Mouse (Mus musculus): ENCODE results near the gene Ogdh.
"Not testable (repeated sequence)": the region's sequence is repeated elsewhere in the genome, so short reads cannot be mapped to it uniquely, and the experiment has no call there.

The Ogdh gene

DNA sequence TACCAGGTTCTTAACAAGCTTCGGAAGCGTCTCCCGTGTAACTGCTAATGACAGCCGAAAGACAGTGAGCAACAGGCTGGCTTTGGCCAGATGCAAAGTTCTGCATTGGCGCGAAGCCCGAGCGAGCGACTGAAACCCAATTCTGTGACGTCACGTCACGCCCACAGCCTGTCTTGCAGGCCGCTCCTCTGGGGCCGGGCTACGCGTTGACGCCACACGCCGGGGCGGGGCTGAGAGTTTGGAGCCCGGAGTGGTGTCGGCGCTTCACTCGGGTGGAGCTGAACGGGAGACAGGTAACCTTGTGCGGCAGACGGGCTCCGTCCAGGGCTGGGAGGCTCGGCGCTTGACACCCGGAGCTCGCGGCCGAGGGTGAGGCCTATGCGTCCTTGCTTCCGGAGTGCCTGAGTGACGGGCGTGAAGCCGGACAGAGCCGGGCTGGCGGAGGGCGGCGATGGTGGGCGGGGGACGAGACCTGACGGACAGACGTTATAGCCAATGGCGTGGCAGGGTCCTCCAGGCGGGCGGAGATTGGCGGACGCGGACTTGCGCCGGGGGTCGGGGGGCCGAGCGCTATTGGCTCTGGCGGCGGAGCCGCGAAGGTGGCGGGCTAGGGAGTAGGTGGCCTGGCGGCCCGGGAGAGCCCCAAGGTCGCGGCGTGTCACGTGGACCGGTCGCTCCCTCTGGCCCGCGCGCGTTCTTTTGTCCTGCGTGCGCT lies at the start of gene Ogdh:
Ogdh (plus strand) TSS at position 233 of the 715 bp plus-strand sequence.
- DNase-seq (ENCODE audit: low spot score): peak; percentile 99

DNA sequence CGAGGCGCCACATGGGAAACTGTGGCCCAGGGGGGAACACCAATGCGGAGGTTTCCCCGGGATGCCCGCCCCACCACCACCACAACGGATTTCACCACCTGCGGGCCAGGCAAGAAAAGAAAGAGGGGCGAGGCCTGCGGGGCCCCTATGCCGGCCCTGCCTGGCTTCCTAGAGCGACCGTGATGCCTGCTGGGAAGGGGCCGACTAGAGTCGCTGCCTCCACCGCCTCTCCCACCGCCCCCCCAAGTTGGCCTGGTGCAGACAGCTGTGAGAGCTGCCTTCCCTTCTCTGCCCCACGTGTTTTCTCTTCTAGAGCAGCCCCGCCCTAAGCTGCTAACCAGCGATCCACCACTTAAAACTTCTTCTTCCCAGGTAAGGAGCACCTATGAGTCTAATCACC lies 46.7 kb upstream of the Ogdh start:
- no peak for DNase-seq (ENCODE audit: low spot score)

DNA sequence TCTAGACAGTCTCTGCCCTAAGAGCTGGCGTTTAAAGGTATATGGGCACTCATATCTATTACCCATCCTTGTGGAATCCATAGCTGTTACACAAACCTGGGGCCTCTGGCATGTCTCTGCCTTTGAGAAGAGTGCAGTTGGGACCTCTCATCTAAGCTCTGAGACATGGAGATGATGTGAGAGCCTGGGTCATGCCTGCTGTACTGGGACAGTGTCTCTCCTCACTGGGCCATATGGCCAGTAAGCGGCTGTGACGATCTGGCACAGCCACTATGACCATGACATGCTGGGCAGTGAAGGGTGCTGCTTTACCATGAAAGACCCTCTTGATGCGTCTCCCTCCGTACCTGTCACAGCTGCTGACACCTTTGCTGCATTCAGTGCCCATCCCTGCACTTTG lies 39.2 kb upstream of the Ogdh start:
- DNase-seq (ENCODE audit: low spot score): no peak

DNA sequence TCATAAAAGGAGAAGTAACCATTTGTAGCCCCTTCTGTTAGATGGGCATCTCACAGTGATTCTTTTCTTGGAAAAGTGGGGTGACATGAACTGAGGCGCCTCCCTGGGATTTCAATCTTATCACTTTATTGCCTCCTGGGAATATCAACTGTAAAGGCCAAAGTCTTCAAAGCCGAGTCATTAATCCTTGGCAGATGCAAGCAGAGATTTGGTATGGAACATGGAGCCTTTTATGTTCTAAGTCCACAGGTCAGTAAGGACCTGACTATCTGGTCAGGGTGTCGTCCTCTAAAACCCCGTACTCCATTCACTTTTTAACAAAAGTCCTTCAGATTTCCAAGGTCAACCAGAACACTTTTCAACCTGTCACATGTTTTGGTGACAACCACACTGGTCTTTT lies 38.6 kb upstream of the Ogdh start:
- DNase-seq (ENCODE audit: low spot score): no peak

DNA sequence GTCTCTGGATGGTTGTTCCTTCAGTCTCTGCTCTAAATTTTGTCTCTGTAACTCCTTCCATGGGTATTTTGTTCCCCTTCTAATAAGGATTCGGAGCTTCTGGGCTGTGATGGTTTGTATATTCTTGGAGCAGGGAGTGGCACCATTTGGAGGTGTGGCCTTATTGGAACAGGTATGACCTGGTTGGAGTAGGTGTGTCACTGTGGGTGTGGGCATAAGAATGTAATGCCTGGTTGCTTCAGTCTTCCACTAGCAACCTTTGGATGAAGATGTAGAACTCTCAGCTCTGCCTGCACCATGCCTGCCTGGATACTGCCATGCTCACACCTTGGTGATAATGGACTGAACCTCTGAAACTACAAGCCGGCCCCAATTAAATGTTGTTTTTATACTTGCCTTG lies 36.8 kb upstream of the Ogdh start:
- not testable (repeated sequence) for DNase-seq (ENCODE audit: low spot score)

DNA sequence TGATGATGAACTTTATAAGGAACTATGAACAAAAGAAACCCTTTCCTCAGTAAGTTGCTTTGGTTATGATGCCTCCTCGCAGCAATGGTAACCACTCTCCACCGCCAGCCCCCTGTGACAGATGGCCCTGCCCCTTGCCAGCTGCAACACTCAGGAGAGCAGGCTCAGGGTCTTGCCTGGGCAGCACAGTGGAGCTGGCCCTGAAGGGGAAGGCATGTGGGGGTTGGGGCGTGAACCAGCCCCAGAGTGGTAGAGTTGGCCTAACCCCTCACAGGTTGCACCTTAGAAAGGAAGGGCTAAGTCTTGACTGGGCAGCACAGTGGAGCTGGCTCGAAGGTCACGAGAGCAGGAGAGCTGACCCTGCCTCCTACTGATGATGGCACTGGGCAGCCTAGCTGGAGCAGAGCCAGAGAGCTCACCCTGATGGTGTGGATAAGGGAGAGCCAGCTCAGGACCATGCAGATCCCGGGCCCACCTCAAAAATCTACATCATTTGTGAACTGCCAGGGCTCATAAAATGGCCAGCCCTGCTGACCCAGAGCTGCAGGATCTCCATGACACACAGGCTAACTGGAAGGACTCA lies 34.9 kb upstream of the Ogdh start:
- DNase-seq (ENCODE audit: low spot score): no peak

DNA sequence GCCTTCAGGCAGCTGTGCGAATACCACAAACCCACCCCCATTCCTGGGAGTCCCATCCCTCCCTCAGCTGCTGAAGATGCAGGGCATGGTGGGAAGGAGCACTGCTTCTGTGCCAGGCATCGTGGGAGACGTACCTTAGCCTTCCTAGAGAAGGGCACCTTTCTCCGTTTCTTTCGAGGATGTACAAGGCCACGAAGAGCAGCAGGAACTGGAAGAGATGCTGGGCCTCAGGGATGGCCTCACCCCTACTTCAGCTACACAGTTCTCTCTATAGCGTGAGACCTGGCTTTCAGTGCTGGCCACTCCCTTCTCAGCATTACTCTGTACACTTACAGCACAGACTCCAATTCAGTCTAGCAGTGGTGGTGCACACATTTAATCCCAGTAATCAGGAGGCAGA lies 32.0 kb upstream of the Ogdh start:
- DNase-seq (ENCODE audit: low spot score): no peak

DNA sequence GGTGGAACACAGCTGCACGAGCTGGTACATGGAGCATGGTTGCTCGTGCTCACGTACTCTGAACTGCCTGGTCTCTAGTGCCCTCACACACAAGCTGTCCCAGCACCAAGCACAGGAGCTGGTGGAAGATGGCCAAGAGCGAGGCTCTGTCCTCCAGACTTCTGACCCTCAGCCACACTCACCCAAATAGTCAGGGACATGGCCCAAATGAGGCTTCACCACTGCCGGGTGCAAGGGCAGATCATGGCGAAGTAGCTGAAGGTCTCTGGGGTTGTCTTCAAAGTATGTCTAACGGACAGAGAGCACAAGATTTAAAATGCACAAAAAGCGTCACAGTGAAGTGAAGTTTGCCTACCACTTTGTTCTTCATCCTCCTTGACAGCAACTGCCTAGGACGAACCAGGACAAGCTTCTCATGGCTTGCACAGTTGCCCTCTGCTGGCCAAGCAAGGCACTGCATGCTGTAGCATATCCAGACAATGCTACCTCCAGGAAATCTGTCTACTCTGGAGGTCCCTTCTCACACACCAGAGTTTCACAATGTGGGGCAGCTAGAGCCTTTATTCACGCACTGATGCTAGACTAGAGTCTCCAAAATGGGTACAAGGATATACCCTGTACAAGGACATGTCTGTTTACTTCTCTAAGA lies 29.9 kb upstream of the Ogdh start:
- DNase-seq (ENCODE audit: low spot score): peak; percentile 76

DNA sequence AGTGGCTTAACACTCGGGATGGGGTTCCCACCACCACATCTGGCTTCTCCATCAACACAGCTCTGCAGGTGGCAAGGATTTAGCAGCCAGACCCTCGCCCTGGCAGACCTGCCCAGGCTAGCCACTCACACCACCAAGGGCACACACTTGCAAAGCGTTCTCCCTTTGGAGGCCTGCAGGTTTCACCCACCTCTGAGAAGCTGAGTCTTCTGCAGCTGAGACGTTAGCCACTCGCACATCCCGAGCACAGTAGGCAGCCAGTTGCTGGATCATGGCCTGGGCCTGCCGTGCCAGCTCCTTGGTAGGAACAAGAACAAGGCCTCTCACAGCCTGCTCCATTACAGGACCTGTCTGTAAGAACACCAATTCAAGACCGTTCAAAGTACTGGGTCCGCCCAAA lies 24.8 kb upstream of the Ogdh start:
- no peak for DNase-seq (ENCODE audit: low spot score)

DNA sequence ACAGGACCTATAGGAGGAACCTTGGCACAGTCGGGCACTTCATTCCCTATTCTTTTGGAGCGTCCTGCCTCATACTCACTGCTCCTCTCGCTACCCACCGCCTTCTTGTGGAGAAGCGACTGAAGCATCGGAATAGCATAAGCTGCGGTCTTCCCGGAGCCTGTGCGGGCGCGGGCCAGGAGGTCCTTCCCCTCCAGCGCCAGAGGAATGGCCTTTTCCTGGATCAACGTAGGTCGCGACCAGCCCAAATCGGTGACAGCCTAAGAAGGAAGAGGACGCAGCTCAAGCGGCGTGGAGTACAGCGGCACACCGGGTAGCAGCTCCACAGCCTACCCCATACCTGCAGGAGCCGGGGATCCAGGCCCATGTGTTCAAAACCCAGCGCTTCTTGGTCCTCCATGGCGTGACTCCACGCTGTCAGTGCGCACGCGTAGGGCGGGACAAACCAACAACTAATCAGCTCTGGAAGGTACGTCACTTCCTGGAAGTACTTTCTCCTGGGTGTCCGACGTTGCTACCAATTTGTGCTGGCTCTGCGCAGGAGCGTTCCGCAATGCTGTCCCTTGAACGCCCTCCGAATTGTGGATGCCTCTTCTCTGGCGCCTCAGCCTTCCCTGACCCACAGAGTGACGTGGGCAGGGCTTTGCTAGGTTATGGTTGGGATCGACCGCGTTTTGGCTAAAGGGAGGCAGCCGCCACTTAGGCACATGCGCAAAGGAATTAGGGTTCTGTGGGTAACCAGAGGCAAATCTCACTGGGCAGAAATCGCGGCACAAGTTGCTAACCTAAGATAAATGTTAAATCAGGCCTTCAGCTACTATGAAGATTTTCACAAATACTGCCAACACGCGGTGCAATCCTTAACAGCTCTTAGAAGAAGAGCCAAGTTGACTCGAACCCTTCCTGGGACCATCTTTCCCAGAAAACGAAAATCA lies 23.8 kb upstream of the Ogdh start, which contains the start of gene Ddx56:
Ddx56 (minus strand) TSS at position 453 of the 935 bp plus-strand sequence.
- peak; percentile 95 for DNase-seq (ENCODE audit: low spot score)

DNA sequence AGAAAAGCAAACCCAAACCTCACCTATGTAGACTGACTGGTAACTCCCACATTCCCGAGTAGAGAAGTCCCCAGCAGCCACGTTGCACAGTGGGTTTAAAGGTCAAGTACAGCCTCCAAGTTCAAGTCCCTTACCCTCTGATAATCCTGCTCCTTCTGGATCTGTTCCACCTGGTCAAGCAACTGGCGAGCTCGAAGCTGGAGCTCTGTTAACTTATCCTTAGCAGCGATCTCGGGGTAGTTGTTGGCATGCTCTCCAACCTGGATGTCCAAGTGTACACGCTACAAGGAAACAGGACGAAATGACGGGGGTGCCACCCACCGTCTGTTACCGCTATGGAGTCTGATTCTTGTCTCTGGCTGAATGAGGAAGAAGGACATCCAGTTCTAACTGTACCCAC lies 17.8 kb upstream of the Ogdh start:
- no peak for DNase-seq (ENCODE audit: low spot score)

DNA sequence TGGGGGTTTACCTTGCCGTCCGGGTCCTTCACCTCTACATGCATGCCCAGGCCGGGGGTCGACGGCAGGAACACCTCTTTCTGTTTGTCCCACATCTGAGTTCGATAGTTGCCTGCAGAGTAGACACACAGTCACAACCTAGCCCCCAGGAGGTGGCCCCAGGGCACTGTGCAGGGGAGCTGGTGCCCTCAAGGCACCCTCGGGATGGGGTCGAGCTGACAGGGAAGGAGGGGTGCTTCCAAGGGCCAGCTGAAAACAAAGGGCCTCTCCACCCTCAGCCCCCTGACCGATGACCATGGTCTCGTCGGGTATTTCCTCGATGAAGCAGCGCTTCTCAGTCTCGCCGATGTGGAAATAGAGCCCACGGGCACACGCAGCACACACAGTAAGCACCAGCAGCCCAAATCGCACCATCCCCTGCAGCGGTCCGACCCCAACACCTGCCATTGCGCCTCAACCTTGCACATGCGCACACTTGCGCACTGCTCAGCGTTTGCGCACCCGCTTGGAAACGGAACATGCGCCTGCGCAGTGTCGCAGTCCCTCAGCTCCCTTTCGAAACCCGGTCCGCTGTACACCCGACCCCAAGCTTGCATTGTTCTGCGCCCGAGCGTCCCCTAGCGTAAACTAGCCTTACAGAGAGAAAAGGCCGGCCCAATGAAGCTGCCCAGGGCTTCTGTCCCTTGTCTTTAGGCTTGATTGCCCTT lies 16.9 kb upstream of the Ogdh start, which contains the start of gene Tmed4:
Tmed4 (minus strand) TSS at position 484 of the 707 bp plus-strand sequence.
- peak; percentile 98 for DNase-seq (ENCODE audit: low spot score)

DNA sequence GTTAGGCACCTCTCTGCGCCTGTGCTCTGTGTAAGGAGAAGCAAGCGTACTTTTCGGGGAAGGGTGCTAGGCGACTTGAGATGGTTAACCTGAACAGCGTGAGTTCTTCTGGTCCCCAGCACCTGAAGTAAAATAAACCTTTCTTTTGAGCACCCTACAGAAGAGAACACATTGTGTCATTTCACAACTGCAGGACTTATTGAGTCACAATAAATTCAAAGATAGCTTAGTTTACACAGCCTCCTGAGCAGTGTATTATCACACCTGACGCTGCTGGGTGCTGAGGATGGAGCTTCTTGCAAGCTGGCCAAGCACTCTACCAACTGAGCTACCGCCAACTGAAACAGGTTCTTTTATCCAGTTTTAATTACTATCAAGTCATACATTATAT lies 16.3 kb upstream of the Ogdh start:
- no peak for DNase-seq (ENCODE audit: low spot score)

DNA sequence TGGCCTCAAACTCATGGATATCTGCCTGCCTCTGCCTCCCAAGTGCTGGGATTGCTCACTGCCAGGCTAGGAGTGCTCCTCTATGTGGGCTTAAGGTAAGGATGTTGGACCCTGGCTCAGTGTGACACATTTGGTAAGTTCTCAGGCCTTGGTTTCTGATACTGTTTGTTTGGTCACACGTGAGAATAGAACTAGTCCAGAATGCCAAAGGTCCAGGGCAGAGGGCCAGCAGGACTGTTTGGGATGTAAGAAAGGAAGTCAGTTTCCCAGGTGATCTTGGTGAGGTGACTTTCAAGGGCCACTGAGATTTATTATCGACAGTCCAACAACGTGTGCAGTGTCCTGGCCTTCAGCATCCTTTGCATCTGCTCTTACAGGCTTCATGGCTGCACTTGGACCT lies 15.0 kb upstream of the Ogdh start:
- DNase-seq (ENCODE audit: low spot score): no peak

DNA sequence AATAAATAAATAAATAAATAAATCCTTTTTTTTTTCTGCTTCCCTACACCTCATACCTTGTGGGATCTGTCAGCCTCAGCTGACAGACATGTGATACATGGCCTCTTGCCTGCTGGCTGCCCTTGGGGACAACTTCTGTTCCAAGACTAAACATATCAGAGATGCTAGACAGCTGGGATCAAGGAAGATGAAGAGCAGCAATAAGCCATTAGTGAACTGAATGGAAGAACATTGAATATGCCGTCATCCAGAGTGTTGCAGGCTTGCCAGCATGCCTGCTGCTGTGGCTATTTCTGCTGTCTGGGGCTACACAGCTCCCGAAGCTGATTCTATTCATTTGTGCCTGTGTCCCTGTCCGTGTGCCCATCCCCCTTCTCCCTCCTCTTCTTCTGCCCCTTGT lies 8.5 kb upstream of the Ogdh start:
- DNase-seq (ENCODE audit: low spot score): no peak

DNA sequence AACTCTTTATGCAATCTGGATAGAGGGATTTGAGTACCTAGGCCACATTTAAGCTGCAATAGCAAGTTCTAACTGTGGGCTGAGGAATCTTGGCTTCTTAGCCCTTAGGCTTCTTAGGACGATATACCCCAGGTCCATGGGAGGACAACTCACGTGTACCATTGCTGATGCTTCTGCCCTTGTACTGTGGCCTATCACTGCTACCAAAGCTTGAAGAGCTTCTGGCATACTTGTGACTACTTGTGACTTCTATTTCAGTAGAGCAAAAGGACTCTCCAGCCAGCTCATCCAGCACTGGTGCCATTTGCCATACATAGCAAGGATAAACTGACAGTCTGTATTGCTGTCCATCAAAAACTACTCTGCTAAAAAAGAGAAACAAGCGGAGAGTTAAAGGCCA lies 1.3 kb upstream of the Ogdh start:
- DNase-seq (ENCODE audit: low spot score): no peak

DNA sequence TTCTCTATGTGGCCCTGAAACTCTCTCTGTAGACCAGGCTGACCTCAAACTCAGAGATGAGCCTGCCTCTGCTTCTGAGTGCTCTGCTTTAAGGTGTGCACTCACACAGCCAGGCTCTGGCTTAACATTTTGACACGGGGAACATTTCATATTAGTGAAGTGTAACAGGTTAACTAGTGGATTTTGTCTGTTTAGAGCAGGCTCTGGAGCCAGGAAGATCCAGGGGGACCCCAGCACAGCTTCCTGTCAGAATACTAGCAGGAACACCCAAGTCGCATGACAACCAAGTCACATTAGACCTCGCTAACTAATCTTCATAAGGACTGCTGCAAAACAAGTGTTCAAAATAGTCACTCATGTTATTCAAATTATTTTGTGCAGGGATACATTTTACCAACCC lies 550 bp upstream of the Ogdh start:
- DNase-seq (ENCODE audit: low spot score): no peak

DNA sequence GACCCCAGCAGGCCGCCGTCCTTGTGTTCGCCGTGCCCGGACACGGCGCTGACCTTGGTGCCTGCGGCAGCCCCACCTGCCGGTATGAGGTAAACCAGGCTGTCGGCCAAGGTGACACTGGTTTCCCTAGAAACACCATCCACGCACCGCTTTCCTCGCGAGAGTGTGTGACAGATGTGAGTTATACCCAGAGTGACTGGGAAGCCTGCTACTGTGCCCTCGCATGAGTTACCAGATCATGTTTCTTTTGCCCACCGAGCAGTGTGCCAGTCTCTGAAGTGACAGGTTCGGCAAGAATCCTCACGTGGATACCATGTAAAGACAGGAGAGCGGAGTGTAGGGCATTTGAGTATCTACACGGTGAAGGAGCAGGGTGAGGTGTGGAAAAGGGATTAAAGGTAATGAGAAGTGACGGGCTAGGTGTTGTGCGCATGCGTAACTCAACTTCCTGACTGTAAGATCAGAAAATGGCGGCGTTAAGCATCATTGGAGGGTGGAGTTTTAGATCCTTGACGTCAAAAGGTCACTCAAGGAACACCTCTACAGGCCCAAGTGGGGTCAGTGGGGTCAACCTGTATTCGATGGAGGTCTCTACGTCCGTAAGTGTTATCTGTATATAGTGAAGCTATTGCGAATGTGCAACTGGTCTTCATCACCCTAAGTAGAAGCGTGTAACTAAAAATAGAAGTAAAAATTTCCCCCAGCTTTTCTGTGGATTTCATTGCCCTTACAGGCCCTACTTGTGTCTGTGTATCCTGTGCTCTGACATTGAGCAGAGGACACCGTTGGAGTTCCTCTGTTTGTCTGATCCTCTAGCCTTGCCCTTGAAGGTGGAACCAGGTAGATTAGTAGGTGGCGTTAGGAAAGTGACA lies 919 bp downstream of the Ogdh start:
- DNase-seq (ENCODE audit: low spot score): peak; percentile 78

DNA sequence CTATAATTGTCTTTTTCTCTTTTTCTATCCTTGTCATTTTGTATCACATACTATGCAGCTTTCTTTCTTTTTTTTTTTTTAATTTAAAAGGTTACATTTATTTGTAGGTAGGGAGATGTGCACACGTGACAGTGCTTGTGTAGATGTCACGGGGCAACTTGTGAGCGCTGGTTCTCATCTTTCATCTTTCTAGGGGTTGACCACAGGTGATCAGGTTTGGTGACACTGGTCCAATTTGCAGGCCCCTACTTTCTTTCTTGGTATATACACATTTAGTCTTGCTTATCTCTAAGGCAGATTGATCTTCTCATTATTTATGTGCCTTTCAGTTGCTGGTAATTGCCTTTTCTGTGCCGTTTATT lies 1.5 kb downstream of the Ogdh start:
- no peak for DNase-seq (ENCODE audit: low spot score)

DNA sequence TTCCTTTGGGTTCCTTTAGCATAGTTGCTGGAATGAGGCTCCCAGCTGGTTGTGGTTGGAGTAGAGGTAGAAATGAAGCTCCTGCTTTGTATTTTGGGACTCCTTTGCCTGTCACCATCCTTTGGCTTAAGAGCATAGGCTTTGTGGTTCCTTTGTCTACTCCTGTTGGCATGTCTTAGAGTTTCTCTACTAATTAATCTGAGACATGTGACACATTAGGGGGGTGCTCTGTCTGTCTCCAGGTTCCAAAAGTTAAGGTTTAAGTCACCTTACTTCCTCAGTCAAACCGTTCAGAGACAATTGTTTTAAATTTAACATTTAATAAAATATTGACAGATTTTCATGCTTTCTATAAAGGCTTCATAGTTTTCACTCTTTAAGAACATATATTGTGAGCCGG lies 2.2 kb downstream of the Ogdh start:
- DNase-seq (ENCODE audit: low spot score): no peak

DNA sequence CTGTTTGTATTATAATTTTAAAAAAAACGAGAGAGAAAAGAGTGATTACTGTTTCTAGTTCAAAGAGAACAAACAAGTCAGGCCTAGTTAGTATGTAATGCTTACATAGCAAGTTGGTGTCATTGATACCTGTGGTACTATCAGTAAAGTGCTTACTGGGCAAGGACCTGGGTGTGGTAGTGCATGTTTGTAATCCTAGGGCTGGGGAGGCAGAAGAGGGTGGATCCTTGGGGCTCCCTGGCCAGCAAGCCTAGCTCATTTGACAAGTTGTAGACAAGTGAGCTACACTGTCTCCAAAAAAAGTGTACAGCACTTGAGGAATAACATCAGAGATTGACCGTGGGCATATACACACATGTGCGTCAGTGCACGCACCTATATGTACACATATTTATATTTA lies 3.2 kb downstream of the Ogdh start:
- no peak for DNase-seq (ENCODE audit: low spot score)

All from layer of hippocampus, adult 11-12 months (tissue).